ENCODE assay signal across 8 mouse cellular contexts in genomic region chr10:34206783-34207502, GRCm38 (mm10). TPM values are rescaled to one million over a fixed set of nuclear protein-coding genes. Genes with fewer than 3 reads are reported as not detected.
DNase-seq lines count a peak whose midpoint lies in the region; ATAC-seq and TF ChIP-seq lines count a peak whose summit lies in the region.

No protein-coding gene starts in this region.

- TF ChIP-seq POLR2A in olfactory bulb, adult 2 months (IDR thresholded peaks at IDR 0.05; ENCODE audit: insufficient read depth, low read depth, low read length): peak; percentile 37; the same call in 1 of the 2 replicates

- peak overlapping the region; percentile 76 for H3K27ac ChIP-seq in ES-E14 (ENCODE audit: insufficient read depth, low read depth, low read length, poor library complexity, severe bottlenecking)
- peak overlapping the region; percentile 60 for H3K27ac ChIP-seq in forebrain, postnatal 0 days (ENCODE audit: low read depth, low read length)
- H3K27ac ChIP-seq in layer of hippocampus, adult 2 months: peak overlapping the region; percentile 82
- H3K27ac ChIP-seq in lung, embryonic 16.5 days (ENCODE audit: low read length): peak overlapping the region; percentile 89
- H3K27ac ChIP-seq in olfactory bulb, adult 2 months (ENCODE audit: insufficient read depth, low read depth, low read length): peak overlapping the region; percentile 73

- peak overlapping the region; percentile 76 for H3K4me2 ChIP-seq in forebrain, postnatal 0 days (ENCODE audit: low read depth)
- H3K4me2 ChIP-seq in lung, embryonic 16.5 days (ENCODE audit: low read depth, low read length): peak overlapping the region; percentile 75

- H3K36me3 ChIP-seq in ES-E14 (ENCODE audit: control insufficient read depth, insufficient read depth, low read length, poor library complexity, severe bottlenecking): no peaks in the 10 kb centered on the region; the same call in 1 of the 2 replicates
- H3K36me3 ChIP-seq in forebrain, postnatal 0 days (ENCODE audit: insufficient read depth): no peaks in the 10 kb centered on the region
- no peaks in the 10 kb centered on the region for H3K36me3 ChIP-seq in lung, embryonic 16.5 days (ENCODE audit: control insufficient read depth, insufficient read depth, low read length)

- in situ Hi-C loops in ES-E14 (cut with MboI; ENCODE audit: low sequenced_read_pairs in 2 of 2, unreplicated experiment in 2 of 2): no loop called here

- peak overlapping the region; percentile 81 to 90 for H3K4me3 ChIP-seq in ES-E14 (ENCODE audit: insufficient read depth in 1 of 2, low read depth in 1 of 2, low read length in 2 of 2, poor library complexity in 1 of 2, severe bottlenecking in 1 of 2)
- H3K4me3 ChIP-seq in forebrain, postnatal 0 days (ENCODE audit: low read depth, low read length): peak overlapping the region; percentile 66
- peak overlapping the region; percentile 88 for H3K4me3 ChIP-seq in layer of hippocampus, adult 2 months
- H3K4me3 ChIP-seq in lung, embryonic 16.5 days (ENCODE audit: low read length): peak overlapping the region; percentile 65
- peak overlapping the region; percentile 82 for H3K4me3 ChIP-seq in olfactory bulb, adult 2 months (ENCODE audit: insufficient read depth, low read depth, low read length)

- intact Hi-C loops in heart, postnatal 36 days (cut with DNase I): loop anchor here (2.0 to 5.0 kb wide), 3 partner anchors 22 to 80 kb away; partner anchors contain the start of genes Calhm6 and Tspyl1

- DNase-seq in ES-E14 (ENCODE audit: low read depth, low spot score): peak; percentile 61
- DNase-seq in cerebellum, adult 11 months: peak; percentile 2
- DNase-seq in forebrain, postnatal 0 days: peak; percentile 78
- DNase-seq in heart, postnatal 36 days: peak; percentile 72 to 82
- DNase-seq in layer of hippocampus, adult 2 months (ENCODE audit: low spot score in 2 of 2): peak; percentile 6 to 41
- peak; percentile 44 for DNase-seq in thymus, postnatal 14 days

- H3K4me1 ChIP-seq in ES-E14 (ENCODE audit: control insufficient read depth in 2 of 2, insufficient read depth in 2 of 2, low read length in 2 of 2, poor library complexity in 1 of 2): peaks cover 2 to 4% of the 10 kb centered on the region in 2 experiments; a peak in 1 of 4 replicates
- no peaks in the 10 kb centered on the region for H3K4me1 ChIP-seq in forebrain, postnatal 0 days (ENCODE audit: insufficient read depth)
- H3K4me1 ChIP-seq in lung, embryonic 16.5 days (replicated peaks; ENCODE audit: control insufficient read depth, insufficient read depth, low read length): peaks cover 14% of the 10 kb centered on the region
- 0 out of 2 replicates have a peak, but pooled peaks cover 3% of the 10 kb centered on the region for H3K4me1 ChIP-seq in olfactory bulb, adult 2 months (ENCODE audit: control insufficient read depth, insufficient read depth, low read length)

- WGBS in forebrain, postnatal 0 days: under 1% methylated on average over 50 of the region's 65 CpGs
- under 1% methylated on average over 50 of the region's 65 CpGs for WGBS in lung, embryonic 16.5 days
- under 1% methylated on average over 64 of the region's 65 CpGs for WGBS in olfactory bulb, adult 2 months

- no peaks in the 10 kb centered on the region for H3K27me3 ChIP-seq in forebrain, postnatal 0 days (ENCODE audit: insufficient read depth, low read length)
- no peaks in the 10 kb centered on the region for H3K27me3 ChIP-seq in lung, embryonic 16.5 days (ENCODE audit: control insufficient read depth, insufficient read depth, low read depth, low read length)

- ATAC-seq in forebrain, postnatal 0 days: peak; percentile 93
- peak; percentile 96 for ATAC-seq in lung, embryonic 16.5 days (ENCODE audit: low read depth)

- peak overlapping the region; percentile 87 for H3K9ac ChIP-seq in ES-E14 (ENCODE audit: insufficient read depth, low read depth, low read length, poor library complexity, severe bottlenecking)
- H3K9ac ChIP-seq in forebrain, postnatal 0 days: peak overlapping the region; percentile 71
- peak overlapping the region; percentile 82 for H3K9ac ChIP-seq in lung, embryonic 16.5 days (ENCODE audit: low read length)

- H3K9me3 ChIP-seq in ES-E14 (ENCODE audit: control insufficient read depth, insufficient read depth, low read depth, low read length): no peaks in the 10 kb centered on the region
- H3K9me3 ChIP-seq in forebrain, postnatal 0 days (ENCODE audit: low read length): no peaks in the 10 kb centered on the region
- no peaks in the 10 kb centered on the region for H3K9me3 ChIP-seq in lung, embryonic 16.5 days (ENCODE audit: control insufficient read depth, low read length)

- peak; percentile 66 for TF ChIP-seq CTCF in forebrain, postnatal 0 days (IDR thresholded peaks at IDR 0.05; ENCODE audit: low read depth)
- TF ChIP-seq CTCF in layer of hippocampus, adult 2 months (conservative IDR thresholded peaks at IDR 0.05): peak; percentile 47
- TF ChIP-seq CTCF in olfactory bulb, adult 2 months (IDR thresholded peaks at IDR 0.05; ENCODE audit: insufficient read depth, low read depth, low read length): no peak

TF ChIP-seq in ES-E14, 5 proteins besides CTCF, POLR2A, EP300 and RAD21:
- no peak for TF ChIP-seq ZNF384 (IDR thresholded peaks at IDR 0.05; ENCODE audit: low read depth, low read length)
- 0 out of 2 replicates have a peak, but pooled peaks have one; percentile 52 for TF ChIP-seq HCFC1 (IDR thresholded peaks at IDR 0.05; ENCODE audit: borderline replicate concordance, insufficient read depth, low read length)
- 0 out of 2 replicates have a peak, but pooled peaks have one; percentile 7 for TF ChIP-seq MAFK (IDR thresholded peaks at IDR 0.05; ENCODE audit: insufficient read depth, low read depth, low read length)
- TF ChIP-seq ZC3H11A (IDR thresholded peaks at IDR 0.05; ENCODE audit: borderline replicate concordance, low read depth, low read length): no peak

RNA-seq across cellular contexts. Expression of gene Dse, which starts 0.6 kb away (rescaled TPM):
- 118 and 165 TPM in 2 replicates for total RNA-seq in ES-E14 (2012; rRNA removed)
- total RNA-seq in forebrain, postnatal 0 days (2014; rRNA removed): 14.1 and 19.5 TPM in 2 replicates
- 4.8 and 5.6 TPM in 2 replicates for polyA plus RNA-seq in forebrain, postnatal 0 days (2015; fragmentation: Nextera tagmentation; extraction: Ambion mirVana)
- 1 to 10 TPM; 5.8 to 6.4 TPM for total RNA-seq in heart, postnatal 36 days (2021)
- 1 to 10 TPM; 6.2 to 7.3 TPM for total RNA-seq in layer of hippocampus, adult 2 months (2021)
- 29.5 and 31.4 TPM in 2 replicates for polyA plus RNA-seq in lung, embryonic 16.5 days (2015; fragmentation: Nextera tagmentation; extraction: Ambion mirVana)
- polyA plus RNA-seq in olfactory bulb, adult 2 months (2012; ENCODE audit: insufficient read depth, insufficient read length, low replicate concordance, missing spikeins): not detected in 2 replicates

Comparison
In these comparisons a context has a peak if more than half of its experiments do, and no peak if none do; other contexts are left out.
1. Peak in every context shown above with its lines: DNase-seq, ATAC-seq, H3K4me3 ChIP-seq and H3K27ac ChIP-seq.
2. DNase-seq: peak in every context shown above with its lines; median percentile 78 in forebrain, postnatal 0 days; 77 in heart, postnatal 36 days; 61 in ES-E14; 44 in thymus, postnatal 14 days; 24 in layer of hippocampus, adult 2 months; 2 in cerebellum, adult 11 months.